Mouse (Mus musculus) ES-Bruce4 (cell line): ENCODE measurements at regions not wholly inside any gene's neighbourhood (a gene's known extent, or its start where the extent isn't known, plus 50 kb on each side); places are given as distances from the start of the nearest gene placed in this dataset.
"Not testable (repeated sequence)": the region's sequence is repeated elsewhere in the genome, so short reads cannot be mapped to it uniquely, and the experiment has no call there.

Experiments used
- H3K27ac ChIP-seq: 2 replicates; pipeline ENCODE4 v1.5.1; 2012; ENCODE audit warnings: low read length, inconsistent platforms; ENCODE audit not compliant: insufficient read depth
- H3K27me3 ChIP-seq: 2 replicates; pipeline ENCODE4 v1.6.1; 2012; ENCODE audit warnings: mild to moderate bottlenecking, low read length, inconsistent platforms; ENCODE audit not compliant: control insufficient read depth, poor library complexity, insufficient read depth, severe bottlenecking
- H3K36me3 ChIP-seq: 2 replicates; pipeline ENCODE4 v1.6.1; 2012; ENCODE audit warnings: inconsistent platforms, mild to moderate bottlenecking, low read length, moderate library complexity; ENCODE audit not compliant: control insufficient read depth, poor library complexity, insufficient read depth, severe bottlenecking
- H3K4me1 ChIP-seq: one replicate; pipeline ENCODE4 v1.8.1; 2011; ENCODE audit warnings: low read length; ENCODE audit not compliant: control insufficient read depth, insufficient read depth
- H3K4me3 ChIP-seq: 2 replicates; pipeline ENCODE4 v1.5.1; 2011; ENCODE audit warnings: low read depth, mild to moderate bottlenecking, low read length
- H3K9ac ChIP-seq: 2 replicates; pipeline ENCODE4 v1.6.1; 2012; ENCODE audit warnings: low read depth, mild to moderate bottlenecking, inconsistent platforms; ENCODE audit not compliant: poor library complexity, severe bottlenecking
- H3K9me3 ChIP-seq: replicated peaks from 2 replicates; pipeline ENCODE4 v1.6.1; 2012; ENCODE audit warnings: mild to moderate bottlenecking, low read length, inconsistent platforms; ENCODE audit not compliant: control insufficient read depth, poor library complexity, insufficient read depth, severe bottlenecking
- CTCF ChIP-seq: IDR thresholded peaks from one replicate; pipeline ENCODE4 v1.8.1; 2011; ENCODE audit warnings: low read depth, low read length
- EP300 ChIP-seq: IDR thresholded peaks from 2 replicates; pipeline ENCODE4 v1.6.1; 2011; ENCODE audit warnings: low read depth, low read length; ENCODE audit not compliant: insufficient read depth
- POLR2A ChIP-seq: IDR thresholded peaks from one replicate; pipeline ENCODE4 v1.8.1; 2011; ENCODE audit warnings: low read length; ENCODE audit not compliant: insufficient read depth

- not testable (repeated sequence) for H3K4me3 ChIP-seq, H3K27me3 ChIP-seq, H3K9me3 ChIP-seq, H3K27ac ChIP-seq, H3K9ac ChIP-seq, H3K4me1 ChIP-seq, H3K36me3 ChIP-seq
- peak; percentile 63 for TF ChIP-seq CTCF
These were observed 268.7 kb downstream of the Lpin1 start for GRCm38 (mm10) chr12:16342030-16342429.

- Histone ChIP-seq H3K27me3 (no peaks in the 10 kb centered on the region), H3K36me3 (no peaks in the 10 kb centered on the region), H3K4me1 (no peaks in the 10 kb centered on the region), H3K9ac (no peak overlapping the region), H3K27ac (no peak overlapping the region), H3K9me3 (no peaks in the 10 kb centered on the region), H3K4me3 (no peak overlapping the region)
- TF ChIP-seq CTCF (no peak), EP300 (no peak), POLR2A (no peak)
These were observed 279.3 kb downstream of the Lpin1 start for GRCm38 (mm10) chr12:16331456-16331855.

- H3K4me3 ChIP-seq = no peak overlapping the region
- H3K4me1 ChIP-seq = no peaks in the 10 kb centered on the region
- no peaks in the 10 kb centered on the region for H3K36me3 ChIP-seq
- no peak overlapping the region for H3K27ac ChIP-seq
- TF ChIP-seq POLR2A (no peak), EP300 (no peak), CTCF (no peak)
- no peaks in the 10 kb centered on the region for H3K9me3 ChIP-seq
- H3K27me3 ChIP-seq = no peaks in the 10 kb centered on the region
- H3K9ac ChIP-seq = no peak overlapping the region
These were observed 281.6 kb downstream of the Lpin1 start for GRCm38 (mm10) chr12:16329129-16329528.

GRCm38 (mm10) chr12:16320536-16321402, 290.0 kb downstream of the Lpin1 start:
- no peaks in the 10 kb centered on the region for H3K36me3 ChIP-seq
- no peaks in the 10 kb centered on the region for H3K9me3 ChIP-seq
- H3K27me3 ChIP-seq = no peaks in the 10 kb centered on the region; the same call in 1 of the 2 replicates
- H3K4me1 ChIP-seq = no peaks in the 10 kb centered on the region
- H3K9ac ChIP-seq = no peak overlapping the region
- H3K4me3 ChIP-seq = no peak overlapping the region
- H3K27ac ChIP-seq = no peak overlapping the region
- TF ChIP-seq CTCF (no peak), EP300 (no peak), POLR2A (no peak)

GRCm38 (mm10) chr12:16308101-16308500, 302.7 kb downstream of the Lpin1 start:
- H3K27me3 ChIP-seq = no peaks in the 10 kb centered on the region; the same call in 1 of the 2 replicates
- H3K9ac ChIP-seq = no peak overlapping the region
- no peaks in the 10 kb centered on the region for H3K9me3 ChIP-seq
- no peak overlapping the region for H3K27ac ChIP-seq
- H3K4me1 ChIP-seq = no peaks in the 10 kb centered on the region
- TF ChIP-seq CTCF = no peak
- H3K36me3 ChIP-seq = no peaks in the 10 kb centered on the region
- no peak overlapping the region for H3K4me3 ChIP-seq

- Histone ChIP-seq H3K4me1 (no peaks in the 10 kb centered on the region), H3K27me3 (no peaks in the 10 kb centered on the region; the same call in 1 of the 2 replicates), H3K9ac (no peak overlapping the region), H3K4me3 (no peak overlapping the region), H3K9me3 (no peaks in the 10 kb centered on the region), H3K36me3 (no peaks in the 10 kb centered on the region), H3K27ac (no peak overlapping the region)
- TF ChIP-seq CTCF = no peak
- no peak for TF ChIP-seq POLR2A
- TF ChIP-seq EP300 = no peak
These were observed 305.9 kb downstream of the Lpin1 start for GRCm38 (mm10) chr12:16304701-16305377.
